Mouse (Mus musculus) mammary gland, adult 2 months (tissue): ENCODE results near the gene Pfn5. TPM values are rescaled to one million over a fixed set of nuclear protein-coding genes. Genes with fewer than 3 reads are reported as not detected.

Experiments
- polyA plus RNA-seq: library from polyadenylated mRNA; depleted of rRNA; stranded (reverse); fragments of >200 nt; gene quantifications from 2 replicates; pipeline ENCODE4 v1.2.3, GENCODE M21; 2012; ENCODE audit warnings: low replicate concordance; rRNA removed

The Pfn5 gene
- polyA plus RNA-seq: not detected in 2 replicates

DNA sequence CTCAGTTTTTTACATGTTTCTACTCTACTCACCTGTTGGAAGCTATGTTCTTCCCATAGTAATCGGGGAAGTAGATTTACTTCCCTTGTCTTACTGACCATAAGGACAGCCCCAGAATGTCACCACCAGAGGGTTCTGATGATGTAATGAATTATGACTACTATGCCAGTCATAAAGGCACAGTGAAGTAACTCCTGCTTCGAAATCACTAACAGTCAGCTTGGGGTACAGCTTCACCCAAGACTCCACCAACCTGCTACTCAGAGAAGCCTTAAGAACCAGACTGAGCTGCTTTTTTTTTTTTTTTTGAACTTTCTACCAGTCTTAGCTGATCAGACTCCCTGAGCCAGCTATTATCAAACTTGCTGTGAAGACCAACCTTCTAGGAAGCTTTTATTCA is at the start of gene Pfn5, which contains the start of gene Asb12:
TSS of gene Pfn5 (plus strand) at position 218 of the 400 bp plus-strand sequence.
TSS of gene Asb12 (minus strand) at position 101 of the 400 bp plus-strand sequence.

Other genes with a start within 250 kb of the Pfn5 start
- gene Amer1, start 113.2 kb upstream of the Pfn5 start, polyA plus RNA-seq: 2.5 and 5.5 TPM in 2 replicates
- gene Asb12, start 117 bp upstream of the Pfn5 start, polyA plus RNA-seq: 0.57 and 23.9 TPM in 2 replicates
- gene Zc4h2, start 100.4 kb downstream of the Pfn5 start, polyA plus RNA-seq: 0.96 and 1.6 TPM in 2 replicates
- gene Zc3h12b, start 153.6 kb downstream of the Pfn5 start, polyA plus RNA-seq: 0.35 and 0.80 TPM in 2 replicates